Mouse (Mus musculus) kidney, embryonic 16.5 days (tissue): ENCODE measurements around the gene Optc. TPM values are rescaled to one million over a fixed set of nuclear protein-coding genes. Genes with fewer than 3 reads are reported as not detected.

Experiments used
- ATAC-seq: fragments of 200-750 bp; cut with Nextera tagmentation; 2 replicates; pipeline ENCODE4 v1.8.0; 2017; ENCODE audit warnings: moderate TSS enrichment; ENCODE audit not compliant: low FRiP score, low TSS enrichment
- H3K27ac ChIP-seq: fragments of 300-500 bp; sonication (generic); 2 replicates; pipeline ENCODE4 v1.5.1; 2014; ENCODE audit warnings: low read length
- H3K27me3 ChIP-seq: fragments of 300-500 bp; sonication (generic); 2 replicates; pipeline ENCODE4 v1.6.1; 2014; ENCODE audit warnings: low read length, control low read depth, mixed read lengths; ENCODE audit not compliant: insufficient read depth
- H3K36me3 ChIP-seq: fragments of 300-500 bp; sonication (generic); 2 replicates; pipeline ENCODE4 v1.6.1; 2014; ENCODE audit warnings: low read length, control low read depth, mixed read lengths; ENCODE audit not compliant: insufficient read depth
- H3K4me1 ChIP-seq: fragments of 300-500 bp; sonication (generic); 2 replicates; pipeline ENCODE4 v1.6.1; 2014; ENCODE audit warnings: low read length, control low read depth, mixed read lengths; ENCODE audit not compliant: insufficient read depth
- H3K4me2 ChIP-seq: fragments of 300-500 bp; sonication (generic); replicated peaks from 2 replicates; pipeline ENCODE4 v1.6.1; 2014; ENCODE audit warnings: low read depth, low read length
- H3K4me3 ChIP-seq: fragments of 300-500 bp; sonication (generic); 2 replicates; pipeline ENCODE4 v1.5.1; 2014; ENCODE audit warnings: mild to moderate bottlenecking, low read length
- H3K9ac ChIP-seq: fragments of 300-500 bp; sonication (generic); replicated peaks from 2 replicates; pipeline ENCODE4 v1.6.1; 2014; ENCODE audit warnings: low read length
- H3K9me3 ChIP-seq: fragments of 300-500 bp; sonication (generic); 2 replicates; pipeline ENCODE4 v1.6.1; 2016; ENCODE audit warnings: low read length, control low read depth
- WGBS: fragments of 180-500 bp; shearing (Covaris S2); extraction: QIAGEN DNeasy Blood & Tissue Kit; methylation state at CpG from one replicate; pipeline ENCODE4 v1.1.7; 2014; 5-methylcytosine and 5-hydroxymethylcytosine counted together
- polyA plus RNA-seq: library from polyadenylated mRNA; unstranded; fragments of >200 nt; fragmentation: Nextera tagmentation; extraction: Ambion mirVana; gene quantifications from 2 replicates; pipeline ENCODE4 v1.2.1, GENCODE M21; 2015

Optc gene
- polyA plus RNA-seq, 1 experiment from 2014 or later = 0.47 TPM

- whole genome bisulfite sequencing = 43% methylated on average over 6 of the region's 6 CpGs
- no peak for ATAC-seq
- no peak overlapping the region for H3K27ac ChIP-seq
- H3K9me3 ChIP-seq = no peaks in the 10 kb centered on the region
- no peaks in the 10 kb centered on the region for H3K36me3 ChIP-seq
- H3K4me1 ChIP-seq = peaks cover 68% of the 10 kb centered on the region
- H3K4me2 ChIP-seq = no peak overlapping the region
- H3K27me3 ChIP-seq = no peaks in the 10 kb centered on the region
- H3K9ac ChIP-seq = no peak overlapping the region
- H3K4me3 ChIP-seq = no peak overlapping the region
Measured at GRCm38 (mm10) chr1:133886431-133886830, 21.4 kb downstream of the Optc start.

GRCm38 (mm10) chr1:133885811-133886210 lies 22.0 kb downstream of the Optc start:
- no peak for ATAC-seq
- Histone ChIP-seq H3K27ac (no peak overlapping the region), H3K4me3 (no peak overlapping the region), H3K9me3 (no peaks in the 10 kb centered on the region), H3K4me2 (no peak overlapping the region), H3K27me3 (no peaks in the 10 kb centered on the region), H3K36me3 (no peaks in the 10 kb centered on the region), H3K9ac (no peak overlapping the region), H3K4me1 (peaks cover 67% of the 10 kb centered on the region)
- 91% methylated on average over 7 of the region's 7 CpGs for whole genome bisulfite sequencing

- H3K4me3 ChIP-seq = no peak overlapping the region
- no peaks in the 10 kb centered on the region for H3K36me3 ChIP-seq
- no peak for ATAC-seq
- H3K9me3 ChIP-seq = no peaks in the 10 kb centered on the region
- H3K27ac ChIP-seq = no peak overlapping the region
- 23% methylated on average over 9 of the region's 9 CpGs for WGBS
- peaks cover 56% of the 10 kb centered on the region for H3K4me1 ChIP-seq
- H3K4me2 ChIP-seq = no peak overlapping the region
- H3K9ac ChIP-seq = no peak overlapping the region
- H3K27me3 ChIP-seq = no peaks in the 10 kb centered on the region
Measured at GRCm38 (mm10) chr1:133884746-133885145, 23.1 kb downstream of the Optc start.

GRCm38 (mm10) chr1:133884090-133884489 lies 23.7 kb downstream of the Optc start:
- no peak overlapping the region for H3K9ac ChIP-seq
- H3K4me2 ChIP-seq = no peak overlapping the region
- no peaks in the 10 kb centered on the region for H3K9me3 ChIP-seq
- H3K27ac ChIP-seq = no peak overlapping the region
- H3K4me3 ChIP-seq = no peak overlapping the region
- WGBS = 50% methylated on average over 6 of the region's 6 CpGs
- no peaks in the 10 kb centered on the region for H3K27me3 ChIP-seq
- ATAC-seq = no peak
- no peaks in the 10 kb centered on the region for H3K36me3 ChIP-seq
- peaks cover 53% of the 10 kb centered on the region for H3K4me1 ChIP-seq

DNA sequence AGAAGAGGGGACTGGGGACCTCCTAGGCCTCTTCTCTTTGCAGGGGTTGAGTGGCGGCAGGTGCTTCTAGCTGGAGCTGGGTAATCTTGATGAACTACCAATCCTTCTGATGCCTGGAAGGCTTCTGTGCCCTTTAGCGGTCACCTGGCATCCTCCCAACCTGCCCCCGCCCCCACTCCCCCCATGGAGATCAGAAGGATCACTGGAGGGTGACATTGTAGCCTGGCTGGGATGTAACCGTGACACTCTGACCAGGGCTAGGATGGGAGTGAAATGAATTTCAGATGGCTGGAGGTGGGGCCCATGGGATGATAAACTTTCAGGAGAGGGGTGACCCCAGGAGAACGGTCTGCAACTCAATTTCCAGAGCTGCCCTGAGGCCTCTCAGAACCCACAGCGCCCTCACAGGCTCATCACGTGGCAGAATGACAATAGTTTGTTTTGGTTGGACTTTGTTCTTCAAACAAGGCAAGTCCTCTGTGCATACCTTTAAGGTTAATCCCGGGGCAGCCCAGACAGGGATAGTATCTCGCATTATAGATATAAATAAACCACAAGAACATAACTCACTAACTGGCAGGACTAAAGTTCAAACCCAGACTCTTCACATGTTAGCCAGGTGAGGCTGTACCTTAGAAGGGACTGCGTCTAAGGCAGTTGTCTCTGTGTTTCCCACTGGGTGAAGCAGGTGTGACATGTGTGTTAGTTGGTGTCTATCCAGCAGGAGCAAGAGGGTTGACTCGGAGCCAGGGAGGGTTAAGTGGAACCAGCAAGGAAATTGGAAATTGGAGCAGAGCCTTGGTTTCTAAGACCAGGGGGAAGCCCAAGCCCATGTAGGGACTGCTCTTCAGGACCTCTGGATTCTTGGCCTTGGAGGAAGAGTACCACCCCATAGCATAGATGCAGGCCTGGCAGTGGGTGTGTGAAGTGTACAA lies 25.2 kb downstream of the Optc start:
- no peak overlapping the region for H3K9ac ChIP-seq
- WGBS = 32% methylated on average over 11 of the region's 11 CpGs
- H3K4me1 ChIP-seq = peaks cover 59% of the 10 kb centered on the region
- H3K27me3 ChIP-seq = no peaks in the 10 kb centered on the region
- ATAC-seq = peak; percentile 35
- H3K4me2 ChIP-seq = no peak overlapping the region
- no peaks in the 10 kb centered on the region for H3K36me3 ChIP-seq
- H3K4me3 ChIP-seq = no peak overlapping the region
- H3K9me3 ChIP-seq = no peaks in the 10 kb centered on the region
- H3K27ac ChIP-seq = peak overlapping the region; percentile 67

- ATAC-seq = no peak
- 50% methylated on average over 6 of the region's 6 CpGs for WGBS
- Histone ChIP-seq H3K4me3 (no peak overlapping the region), H3K4me2 (no peak overlapping the region), H3K36me3 (no peaks in the 10 kb centered on the region), H3K9ac (no peak overlapping the region), H3K27me3 (no peaks in the 10 kb centered on the region), H3K27ac (peak overlapping the region; percentile 54), H3K9me3 (no peaks in the 10 kb centered on the region), H3K4me1 (peaks cover 51% of the 10 kb centered on the region)
Measured at GRCm38 (mm10) chr1:133881813-133882212, 26.0 kb downstream of the Optc start.

- Histone ChIP-seq H3K27ac (peak overlapping the region; percentile 57; the same call in 1 of the 2 replicates), H3K4me2 (no peak overlapping the region), H3K9ac (no peak overlapping the region), H3K36me3 (no peaks in the 10 kb centered on the region), H3K27me3 (no peaks in the 10 kb centered on the region), H3K4me3 (no peak overlapping the region), H3K4me1 (peaks cover 36% of the 10 kb centered on the region), H3K9me3 (no peaks in the 10 kb centered on the region)
- WGBS = 22% methylated on average over 12 of the region's 12 CpGs
- peak; percentile 69 for ATAC-seq
Measured at GRCm38 (mm10) chr1:133878825-133879423, 28.9 kb downstream of the Optc start.

GRCm38 (mm10) chr1:133876936-133877335 lies 30.9 kb downstream of the Optc start:
- H3K27me3 ChIP-seq = no peaks in the 10 kb centered on the region
- H3K36me3 ChIP-seq = no peaks in the 10 kb centered on the region
- no peak overlapping the region for H3K4me2 ChIP-seq
- no peak for ATAC-seq
- no peak overlapping the region for H3K9ac ChIP-seq
- H3K4me1 ChIP-seq = peaks cover 22% of the 10 kb centered on the region
- WGBS = 66% methylated on average over 7 of the region's 7 CpGs
- no peak overlapping the region for H3K27ac ChIP-seq
- H3K9me3 ChIP-seq = no peaks in the 10 kb centered on the region
- no peak overlapping the region for H3K4me3 ChIP-seq

GRCm38 (mm10) chr1:133873086-133873813 lies 34.5 kb downstream of the Optc start:
- no peak for ATAC-seq
- Histone ChIP-seq H3K27me3 (no peaks in the 10 kb centered on the region), H3K4me2 (no peak overlapping the region), H3K4me1 (0 out of 2 replicates have a peak, but pooled peaks cover 2% of the 10 kb centered on the region), H3K36me3 (no peaks in the 10 kb centered on the region), H3K9ac (no peak overlapping the region), H3K9me3 (no peaks in the 10 kb centered on the region), H3K27ac (no peak overlapping the region), H3K4me3 (no peak overlapping the region)
- WGBS = 85% methylated on average over 6 of the region's 6 CpGs
